Mouse (Mus musculus) myocyte (in vitro differentiated cells): ENCODE results near the gene Lztr1. TPM values are rescaled to one million over a fixed set of nuclear protein-coding genes. Genes with fewer than 3 reads are reported as not detected.

ENCODE experiments used
- H3K27me3 ChIP-seq: one replicate; pipeline ENCODE4 v1.6.1; 2011; ENCODE audit not compliant: control insufficient read depth, insufficient read depth, insufficient read length
- H3K36me3 ChIP-seq: one replicate; pipeline ENCODE4 v1.6.1; 2011; ENCODE audit not compliant: control insufficient read depth, insufficient read depth
- H3K4me2 ChIP-seq: one replicate; pipeline ENCODE4 v1.6.1; 2011; ENCODE audit warnings: low read depth, control low read depth
- H3K4me3 ChIP-seq: one replicate; pipeline ENCODE4 v1.5.1; 2011; ENCODE audit warnings: mild to moderate bottlenecking, control low read depth, moderate library complexity
- H3K79me2 ChIP-seq: one replicate; pipeline ENCODE4 v1.6.1; 2011; ENCODE audit not compliant: control insufficient read depth, insufficient read depth
- H3ac ChIP-seq: one replicate; pipeline ENCODE4 v1.6.1; 2011; ENCODE audit not compliant: control insufficient read depth, insufficient read length
- CEBPB ChIP-seq: IDR thresholded peaks from 2 replicates; pipeline ENCODE4 v1.6.1; 2011; ENCODE audit warnings: mild to moderate bottlenecking, moderate library complexity; ENCODE audit not compliant: poor library complexity, insufficient read depth, severe bottlenecking
- E2F4 ChIP-seq: IDR thresholded peaks from one replicate; pipeline ENCODE4 v1.6.1; 2011; ENCODE audit warnings: mild to moderate bottlenecking, control low read depth, moderate library complexity; ENCODE audit not compliant: insufficient read depth
- MAX ChIP-seq: IDR thresholded peaks from one replicate; pipeline ENCODE4 v1.6.1; 2011; ENCODE audit warnings: low read depth, mild to moderate bottlenecking, control low read depth
- MYOD1 ChIP-seq, 3 experiments: IDR thresholded peaks; one replicate each; pipeline ENCODE4 v1.6.1; 2011; ENCODE audit warnings: control low read depth in 2 of 3, low read depth in 2 of 3, mild to moderate bottlenecking in 2 of 3, moderate library complexity in 1 of 3; ENCODE audit not compliant: insufficient read length in 2 of 3, control insufficient read depth in 1 of 3
- MYOG ChIP-seq, 3 experiments: IDR thresholded peaks; one replicate each; pipeline ENCODE4 v1.6.1; 2011; ENCODE audit warnings: control low read depth in 2 of 3, low read depth in 2 of 3, mild to moderate bottlenecking in 2 of 3; ENCODE audit not compliant: insufficient read length in 2 of 3, control insufficient read depth in 1 of 3, insufficient read depth in 1 of 3
- POLR2A ChIP-seq: IDR thresholded peaks from one replicate; pipeline ENCODE4 v1.6.1; 2011; ENCODE audit warnings: low read depth, mild to moderate bottlenecking, control low read depth, moderate library complexity; ENCODE audit not compliant: insufficient read length
- POLR2AphosphoS2 ChIP-seq: IDR thresholded peaks from one replicate; pipeline ENCODE4 v1.6.1; 2011; ENCODE audit warnings: low read depth, control low read depth; ENCODE audit not compliant: insufficient read length
- REST ChIP-seq: IDR thresholded peaks from one replicate; pipeline ENCODE4 v1.6.1; 2011; ENCODE audit warnings: mild to moderate bottlenecking, control low read depth, moderate library complexity; ENCODE audit not compliant: insufficient read depth, insufficient read length
- SRF ChIP-seq: IDR thresholded peaks from one replicate; pipeline ENCODE4 v1.6.1; 2011; ENCODE audit warnings: low read depth; ENCODE audit not compliant: control insufficient read depth, insufficient read length
- TCF12 ChIP-seq: IDR thresholded peaks from one replicate; pipeline ENCODE4 v1.6.1; 2011; ENCODE audit warnings: mild to moderate bottlenecking, control low read depth; ENCODE audit not compliant: poor library complexity, insufficient read depth, severe bottlenecking
- TCF3 ChIP-seq: IDR thresholded peaks from one replicate; pipeline ENCODE4 v1.6.1; 2011; ENCODE audit warnings: low read depth, control low read depth; ENCODE audit not compliant: insufficient read length
- USF1 ChIP-seq: IDR thresholded peaks from one replicate; pipeline ENCODE4 v1.6.1; 2011; ENCODE audit warnings: low read depth, mild to moderate bottlenecking, control low read depth, moderate library complexity
- polyA plus RNA-seq: library from polyadenylated mRNA; unstranded; fragments of >200 nt; fragmentation: generic; extraction: Trizol; gene quantifications from one replicate; pipeline ENCODE4 v1.2.1, GENCODE M21; 2012; ENCODE audit warnings: missing spikeins

The Lztr1 gene
- polyA plus RNA-seq, 1 experiment: 84.7 TPM

GRCm38 (mm10) chr16:17472498-17472897, 36.0 kb upstream of the Lztr1 start:
- TF ChIP-seq SRF: no peak
- no peak for TF ChIP-seq CEBPB
- TF ChIP-seq TCF12: no peak
- Histone ChIP-seq H3K27me3 (no peaks in the 10 kb centered on the region), H3K36me3 (peaks cover 15% of the 10 kb centered on the region), H3K79me2 (peaks cover 90% of the 10 kb centered on the region), H3ac (no peak overlapping the region), H3K4me3 (no peak overlapping the region), H3K4me2 (no peak overlapping the region)

- Histone ChIP-seq H3K27me3 (no peaks in the 10 kb centered on the region), H3K4me2 (no peak overlapping the region), H3ac (no peak overlapping the region), H3K4me3 (no peak overlapping the region), H3K36me3 (peaks cover 15% of the 10 kb centered on the region), H3K79me2 (peaks cover 93% of the 10 kb centered on the region)
- TF ChIP-seq TCF12 (no peak), POLR2AphosphoS2 (no peak), USF1 (no peak), MYOD1 (IDR thresholded peaks at IDR 0.05; ENCODE audit: control insufficient read depth in 1 of 3, insufficient read length in 2 of 3, low read depth in 2 of 3) (no peak), CEBPB (no peak), E2F4 (no peak), MYOG (IDR thresholded peaks at IDR 0.05; ENCODE audit: control insufficient read depth in 1 of 3, insufficient read depth in 1 of 3, insufficient read length in 2 of 3, low read depth in 2 of 3) (no peak), REST (no peak), SRF (no peak), TCF3 (no peak), MAX (no peak), POLR2A (no peak)
Observed at GRCm38 (mm10) chr16:17474091-17474490, 34.4 kb upstream of the Lztr1 start.

- TF ChIP-seq SRF: no peak
- TF ChIP-seq POLR2AphosphoS2: no peak
- TF ChIP-seq MYOD1 (IDR thresholded peaks at IDR 0.05; ENCODE audit: control insufficient read depth in 1 of 3, insufficient read length in 2 of 3, low read depth in 2 of 3): no peak
- no peak for TF ChIP-seq REST
- TF ChIP-seq E2F4: no peak
- TF ChIP-seq USF1: no peak
- TF ChIP-seq TCF3: no peak
- no peak for TF ChIP-seq MAX
- TF ChIP-seq CEBPB: no peak
- no peak for TF ChIP-seq POLR2A
- no peak for TF ChIP-seq MYOG (IDR thresholded peaks at IDR 0.05; ENCODE audit: control insufficient read depth in 1 of 3, insufficient read depth in 1 of 3, insufficient read length in 2 of 3, low read depth in 2 of 3)
- TF ChIP-seq TCF12: no peak
- peaks cover 95% of the 10 kb centered on the region for H3K79me2 ChIP-seq
- H3ac ChIP-seq: no peak overlapping the region
- no peak overlapping the region for H3K4me2 ChIP-seq
- H3K36me3 ChIP-seq: peaks cover 14% of the 10 kb centered on the region
- H3K27me3 ChIP-seq: no peaks in the 10 kb centered on the region
- no peak overlapping the region for H3K4me3 ChIP-seq
Observed at GRCm38 (mm10) chr16:17474761-17475160, 33.7 kb upstream of the Lztr1 start.

- Histone ChIP-seq H3K79me2 (peaks cover 95% of the 10 kb centered on the region), H3K27me3 (no peaks in the 10 kb centered on the region), H3K36me3 (peaks cover 8% of the 10 kb centered on the region), H3ac (no peak overlapping the region), H3K4me3 (no peak overlapping the region), H3K4me2 (no peak overlapping the region)
- TF ChIP-seq USF1: no peak
- TF ChIP-seq E2F4: no peak
- no peak for TF ChIP-seq TCF12
Observed at GRCm38 (mm10) chr16:17475326-17475725, 33.2 kb upstream of the Lztr1 start.

GRCm38 (mm10) chr16:17478331-17478943, 30.1 kb upstream of the Lztr1 start:
- Histone ChIP-seq H3K4me3 (no peak overlapping the region), H3K27me3 (no peaks in the 10 kb centered on the region), H3ac (no peak overlapping the region), H3K36me3 (peaks cover 4% of the 10 kb centered on the region), H3K79me2 (peaks cover 95% of the 10 kb centered on the region), H3K4me2 (no peak overlapping the region)
- no peak for TF ChIP-seq POLR2AphosphoS2
